Mouse (Mus musculus): ENCODE measurements at regions not wholly inside any gene's neighbourhood (a gene's known extent, or its start where the extent isn't known, plus 50 kb on each side); places are given as distances from the start of the nearest gene placed in this dataset.

DNA sequence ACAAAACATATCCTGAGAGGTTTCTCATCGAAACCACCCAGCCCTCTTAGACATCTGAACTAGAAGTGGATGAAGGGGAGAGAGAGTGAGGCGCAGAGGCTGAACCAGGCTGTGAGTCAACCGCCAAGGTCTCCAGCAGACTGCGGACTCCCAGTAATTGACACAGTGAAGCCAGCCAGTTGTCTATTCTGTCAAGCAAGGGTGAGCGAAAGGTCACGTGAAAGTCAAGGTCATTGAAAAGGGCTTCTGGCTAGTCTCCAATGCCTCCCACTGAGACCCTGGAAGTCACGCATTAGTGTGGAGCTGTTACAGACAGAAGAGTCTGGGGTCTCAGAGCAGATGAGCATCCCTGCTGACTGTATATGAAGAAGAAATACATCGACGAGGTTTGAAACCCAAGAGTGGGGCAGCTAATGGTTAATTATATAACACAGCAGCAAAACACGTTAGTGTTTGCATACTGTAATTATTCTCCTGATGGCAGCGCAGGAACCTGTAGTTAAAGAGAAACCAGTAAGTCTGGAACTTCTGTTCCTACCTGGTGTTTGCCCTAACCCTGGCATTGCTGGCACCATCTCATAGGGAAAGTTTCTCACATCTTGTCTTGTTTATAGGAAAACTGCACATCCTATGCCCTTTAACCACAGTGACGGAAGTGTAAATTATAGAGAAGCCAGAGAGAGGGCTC is 181.5 kb upstream of the Jmjd1c start:
- WGBS = 96% methylated on average over 12 of the region's 12 CpGs
- DNase-seq = no peak
- no peaks in the 10 kb centered on the region for H3K27me3 ChIP-seq (ENCODE audit: control insufficient read depth, insufficient read depth, low read length)
- H3K4me1 ChIP-seq (replicated peaks; ENCODE audit: control insufficient read depth, insufficient read depth, low read length) = peaks cover 3% of the 10 kb centered on the region; the same call in 1 of the 2 replicates
- no peak overlapping the region for H3K4me3 ChIP-seq (ENCODE audit: control insufficient read depth, insufficient read depth, low read length)
- TF ChIP-seq CTCF (IDR thresholded peaks at IDR 0.05; ENCODE audit: borderline replicate concordance, control insufficient read depth, extremely low read depth, insufficient read depth, low read length, poor library complexity) = no peak
- TF ChIP-seq POLR2A (IDR thresholded peaks at IDR 0.05; ENCODE audit: control insufficient read depth, extremely low read depth, insufficient read depth, low read length, poor library complexity) = no peak
- H3K36me3 ChIP-seq (ENCODE audit: control insufficient read depth, insufficient read depth, low read length) = no peaks in the 10 kb centered on the region
- H3K27ac ChIP-seq (ENCODE audit: control insufficient read depth, insufficient read depth, low read length) = no peak overlapping the region

DNA sequence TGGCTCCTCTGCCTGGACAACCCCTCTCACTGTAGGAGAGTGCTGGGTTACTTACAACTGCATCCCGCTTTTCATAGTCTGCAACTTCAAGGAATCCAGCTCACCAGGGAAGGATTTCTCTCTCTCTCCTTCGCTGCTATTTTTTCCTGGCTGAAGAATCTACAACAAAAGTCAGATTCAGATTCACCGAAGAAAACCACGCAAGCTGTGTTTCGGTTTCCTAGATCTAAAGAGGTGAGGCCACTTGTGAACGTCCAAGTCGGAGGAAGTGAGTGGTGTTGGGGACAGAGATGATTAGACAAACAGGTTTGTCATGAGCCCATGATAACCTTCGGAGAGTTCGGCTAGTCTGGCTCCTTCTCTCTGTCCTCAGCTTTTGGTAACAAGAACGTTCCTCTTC is 180.1 kb upstream of the Jmjd1c start:
- H3K4me1 ChIP-seq (replicated peaks; ENCODE audit: control insufficient read depth, insufficient read depth, low read length) = peaks cover 6% of the 10 kb centered on the region; the same call in 1 of the 2 replicates
- H3K4me3 ChIP-seq (ENCODE audit: control insufficient read depth, insufficient read depth, low read length) = no peak overlapping the region
- TF ChIP-seq POLR2A (IDR thresholded peaks at IDR 0.05; ENCODE audit: control insufficient read depth, extremely low read depth, insufficient read depth, low read length, poor library complexity) (no peak), CTCF (IDR thresholded peaks at IDR 0.05; ENCODE audit: borderline replicate concordance, control insufficient read depth, extremely low read depth, insufficient read depth, low read length, poor library complexity) (no peak)
- no peaks in the 10 kb centered on the region for H3K36me3 ChIP-seq (ENCODE audit: control insufficient read depth, insufficient read depth, low read length)
- 70% methylated on average over 10 of the region's 10 CpGs for WGBS
- no peaks in the 10 kb centered on the region for H3K27me3 ChIP-seq (ENCODE audit: control insufficient read depth, insufficient read depth, low read length)
- DNase-seq = no peak
- no peak overlapping the region for H3K27ac ChIP-seq (ENCODE audit: control insufficient read depth, insufficient read depth, low read length)

- DNase-seq = no peak
- Histone ChIP-seq H3K4me3 (ENCODE audit: control insufficient read depth, insufficient read depth, low read length) (no peak overlapping the region), H3K27me3 (ENCODE audit: control insufficient read depth, insufficient read depth, low read length) (no peaks in the 10 kb centered on the region), H3K27ac (ENCODE audit: control insufficient read depth, insufficient read depth, low read length) (no peak overlapping the region), H3K4me1 (replicated peaks; ENCODE audit: control insufficient read depth, insufficient read depth, low read length) (peaks cover 3% of the 10 kb centered on the region; the same call in 1 of the 2 replicates), H3K36me3 (ENCODE audit: control insufficient read depth, insufficient read depth, low read length) (no peaks in the 10 kb centered on the region)
- 84% methylated on average over 2 of the region's 2 CpGs for WGBS
- no peak for TF ChIP-seq CTCF (IDR thresholded peaks at IDR 0.05; ENCODE audit: borderline replicate concordance, control insufficient read depth, extremely low read depth, insufficient read depth, low read length, poor library complexity)
- TF ChIP-seq POLR2A (IDR thresholded peaks at IDR 0.05; ENCODE audit: control insufficient read depth, extremely low read depth, insufficient read depth, low read length, poor library complexity) = no peak
Measured at GRCm38 (mm10) chr10:66917725-66918124, 178.2 kb upstream of the Jmjd1c start.

DNA sequence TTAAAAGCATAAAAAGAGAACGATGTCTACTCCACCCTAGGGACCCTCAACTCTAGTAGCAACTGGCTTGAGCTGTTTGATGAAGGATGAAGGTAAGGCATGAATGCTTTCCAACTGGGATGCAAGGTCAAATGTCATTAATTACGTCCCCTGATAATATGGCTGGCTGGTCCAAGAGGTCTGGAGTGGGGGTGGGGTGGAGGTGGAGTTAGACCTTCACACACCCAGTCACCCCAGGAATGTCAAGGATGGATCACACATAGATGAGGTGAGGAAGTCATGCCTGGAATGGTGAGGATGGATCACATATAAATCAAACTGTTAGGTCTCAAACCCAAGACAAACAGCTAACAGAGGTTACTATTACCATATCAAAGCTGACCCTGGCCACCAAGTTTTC is 177.2 kb upstream of the Jmjd1c start:
- Histone ChIP-seq H3K4me1 (replicated peaks; ENCODE audit: control insufficient read depth, insufficient read depth, low read length) (peaks cover 3% of the 10 kb centered on the region; the same call in 1 of the 2 replicates), H3K27ac (ENCODE audit: control insufficient read depth, insufficient read depth, low read length) (no peak overlapping the region), H3K27me3 (ENCODE audit: control insufficient read depth, insufficient read depth, low read length) (no peaks in the 10 kb centered on the region), H3K36me3 (ENCODE audit: control insufficient read depth, insufficient read depth, low read length) (no peaks in the 10 kb centered on the region), H3K4me3 (ENCODE audit: control insufficient read depth, insufficient read depth, low read length) (no peak overlapping the region)
- no peak for TF ChIP-seq POLR2A (IDR thresholded peaks at IDR 0.05; ENCODE audit: control insufficient read depth, extremely low read depth, insufficient read depth, low read length, poor library complexity)
- TF ChIP-seq CTCF (IDR thresholded peaks at IDR 0.05; ENCODE audit: borderline replicate concordance, control insufficient read depth, extremely low read depth, insufficient read depth, low read length, poor library complexity) = no peak
- WGBS = 97% methylated on average over 2 of the region's 2 CpGs
- DNase-seq = no peak

- TF ChIP-seq POLR2A (IDR thresholded peaks at IDR 0.05; ENCODE audit: control insufficient read depth, extremely low read depth, insufficient read depth, low read length, poor library complexity) (no peak), CTCF (IDR thresholded peaks at IDR 0.05; ENCODE audit: borderline replicate concordance, control insufficient read depth, extremely low read depth, insufficient read depth, low read length, poor library complexity) (no peak)
- peak; percentile 29 for DNase-seq
- Histone ChIP-seq H3K36me3 (ENCODE audit: control insufficient read depth, insufficient read depth, low read length) (no peaks in the 10 kb centered on the region), H3K27me3 (ENCODE audit: control insufficient read depth, insufficient read depth, low read length) (no peaks in the 10 kb centered on the region), H3K4me3 (ENCODE audit: control insufficient read depth, insufficient read depth, low read length) (peak overlapping the region; percentile 45), H3K4me1 (replicated peaks; ENCODE audit: control insufficient read depth, insufficient read depth, low read length) (peaks cover 3% of the 10 kb centered on the region; the same call in 1 of the 2 replicates), H3K27ac (ENCODE audit: control insufficient read depth, insufficient read depth, low read length) (no peak overlapping the region)
- 3% methylated on average over 14 of the region's 14 CpGs for whole genome bisulfite sequencing
Measured at GRCm38 (mm10) chr10:66919953-66920760, 175.8 kb upstream of the Jmjd1c start.

DNA sequence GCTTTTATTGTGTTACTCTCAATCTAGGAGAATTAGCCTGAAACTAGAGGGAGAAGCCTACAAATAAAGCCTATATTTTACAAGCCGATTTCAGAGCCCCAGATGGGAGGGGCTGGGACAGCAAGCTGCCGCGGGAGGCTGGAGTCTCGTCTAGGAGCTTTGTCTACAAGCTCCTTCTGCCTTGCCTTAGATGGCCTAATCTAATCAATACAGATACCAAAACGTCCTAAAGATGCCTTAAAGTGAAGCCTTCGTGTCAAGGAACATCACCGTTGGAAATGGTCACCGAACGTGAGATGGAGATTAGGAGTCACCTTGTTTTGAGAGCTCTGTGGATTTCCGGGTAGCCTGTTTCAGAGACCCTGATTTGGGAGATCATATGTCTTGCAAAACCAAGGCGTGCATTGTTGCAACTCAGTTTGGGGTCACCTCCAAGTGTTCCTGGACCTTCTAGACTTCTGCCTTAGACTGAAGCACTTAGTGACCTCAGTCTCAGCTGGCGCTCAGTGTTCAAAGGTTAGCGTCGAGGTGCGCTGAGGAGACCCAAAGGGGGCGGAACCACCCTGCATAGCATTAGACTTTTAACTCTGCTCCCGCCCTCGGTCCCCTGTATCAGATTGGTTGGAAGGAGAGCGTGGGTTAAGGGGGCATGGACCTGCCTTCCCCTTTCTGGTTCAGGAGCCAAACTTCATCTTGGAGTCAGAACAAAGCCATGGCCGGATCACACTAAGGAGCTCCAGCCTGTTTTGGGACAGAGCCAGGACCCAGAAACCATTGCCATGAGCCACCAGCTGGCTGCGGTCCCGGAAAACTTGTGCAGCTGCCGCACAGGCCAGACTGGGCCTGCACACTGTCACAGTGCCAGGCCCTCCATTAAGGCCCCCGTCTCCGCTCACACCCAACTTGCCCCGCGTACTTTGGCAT is 174.9 kb upstream of the Jmjd1c start:
- Histone ChIP-seq H3K36me3 (ENCODE audit: control insufficient read depth, insufficient read depth, low read length) (no peaks in the 10 kb centered on the region), H3K27me3 (ENCODE audit: control insufficient read depth, insufficient read depth, low read length) (no peaks in the 10 kb centered on the region), H3K4me1 (replicated peaks; ENCODE audit: control insufficient read depth, insufficient read depth, low read length) (peaks cover 3% of the 10 kb centered on the region; the same call in 1 of the 2 replicates), H3K27ac (ENCODE audit: control insufficient read depth, insufficient read depth, low read length) (no peak overlapping the region), H3K4me3 (ENCODE audit: control insufficient read depth, insufficient read depth, low read length) (no peak overlapping the region; the same call in 1 of the 2 replicates)
- DNase-seq = no peak
- 44% methylated on average over 27 of the region's 27 CpGs for WGBS
- TF ChIP-seq POLR2A (IDR thresholded peaks at IDR 0.05; ENCODE audit: control insufficient read depth, extremely low read depth, insufficient read depth, low read length, poor library complexity) (no peak), CTCF (IDR thresholded peaks at IDR 0.05; ENCODE audit: borderline replicate concordance, control insufficient read depth, extremely low read depth, insufficient read depth, low read length, poor library complexity) (no peak)
